Comparison of ENCODE assay signal across 9 mouse cellular contexts in the genomic region with DNA sequence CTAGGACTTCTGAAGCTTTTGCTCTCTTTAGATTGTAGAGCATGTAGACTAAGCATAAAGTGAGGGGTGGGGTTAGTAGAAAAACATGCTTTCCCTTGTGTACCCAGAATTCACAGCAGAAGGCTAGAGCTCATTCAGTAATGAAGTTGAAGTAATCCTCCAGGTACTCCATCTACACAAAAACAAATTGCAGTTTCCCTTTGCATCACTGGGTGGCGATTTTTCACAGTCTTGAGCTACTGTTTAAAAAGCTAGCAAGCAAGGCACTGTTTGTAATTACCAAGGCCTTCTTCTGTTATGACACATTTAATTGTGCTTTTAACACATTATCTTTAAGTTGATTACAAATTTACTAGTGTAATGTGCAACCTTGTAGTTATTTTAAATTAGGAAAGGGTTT. TPM values are rescaled to one million over a fixed set of nuclear protein-coding genes. Genes with fewer than 3 reads are reported as not detected.
DNase-seq lines count a peak whose midpoint lies in the region; ATAC-seq lines count a peak whose summit lies in the region.
"Had no signal": no experiment of that assay in that cellular context is flagged by ENCODE, and none has a peak within 500 bp of the region (broad histone marks: within the 10 kb centered on the region; RNA-seq: fewer than 3 reads in every experiment).

No protein-coding gene starts in this region.

- no peak for ATAC-seq in limb, embryonic 11.5 days (ENCODE audit: insufficient number of reproducible peaks, low FRiP score, low TSS enrichment, low read depth)

- H3K4me3 ChIP-seq in limb, embryonic 11.5 days (ENCODE audit: low read depth, low read length): no peak overlapping the region
- H3K4me3 ChIP-seq in limb, embryonic 10.5 days: no peak overlapping the region
- no peak overlapping the region for H3K4me3 ChIP-seq in embryonic facial prominence, embryonic 10.5 days

- no peaks in the 10 kb centered on the region for H3K4me1 ChIP-seq in limb, embryonic 11.5 days (ENCODE audit: control insufficient read depth, insufficient read depth, low read length)
- H3K4me1 ChIP-seq in limb, embryonic 10.5 days: no peaks in the 10 kb centered on the region
- no peaks in the 10 kb centered on the region for H3K4me1 ChIP-seq in embryonic facial prominence, embryonic 10.5 days

- WGBS in limb, embryonic 11.5 days: 7% methylated on average over 1 of the region's 1 CpGs
- WGBS in limb, embryonic 10.5 days: 3% methylated on average over 1 of the region's 1 CpGs
- 9% methylated on average over 1 of the region's 1 CpGs for WGBS in embryonic facial prominence, embryonic 10.5 days

- no peak overlapping the region for H3K4me2 ChIP-seq in limb, embryonic 11.5 days (ENCODE audit: low read depth, severe bottlenecking)

- H3K27me3 ChIP-seq in limb, embryonic 11.5 days (ENCODE audit: control insufficient read depth, insufficient read depth, low read length): no peaks in the 10 kb centered on the region
- H3K27me3 ChIP-seq in limb, embryonic 10.5 days (ENCODE audit: low read depth, poor library complexity, severe bottlenecking): no peaks in the 10 kb centered on the region
- no peaks in the 10 kb centered on the region for H3K27me3 ChIP-seq in embryonic facial prominence, embryonic 10.5 days (replicated peaks; ENCODE audit: low read depth, poor library complexity, severe bottlenecking)

- H3K36me3 ChIP-seq in limb, embryonic 11.5 days (ENCODE audit: control insufficient read depth, insufficient read depth, low read length): no peaks in the 10 kb centered on the region
- H3K36me3 ChIP-seq in limb, embryonic 10.5 days: 0 out of 2 replicates have a peak, but pooled peaks cover 5% of the 10 kb centered on the region
- H3K36me3 ChIP-seq in embryonic facial prominence, embryonic 10.5 days (replicated peaks): peaks cover 4% of the 10 kb centered on the region; the same call in 1 of the 2 replicates

- peak; percentile 54 for DNase-seq in limb, embryonic 11.5 days (ENCODE audit: low spot score)
- no peak for DNase-seq in limb, embryonic 10.5 days (ENCODE audit: low spot score)
- peak; percentile 29 for DNase-seq in adrenal gland, adult 8-10 months
- peak; percentile 14 for DNase-seq in embryonic facial prominence, embryonic 10.5 days (ENCODE audit: low spot score)
- peak; percentile 72 for DNase-seq in heart, postnatal 4 days
- peak; percentile 62 to 71 for DNase-seq in left cerebral cortex, adult 8-10 months (ENCODE audit: low spot score in 2 of 2)
- peak; percentile 48 to 69 for DNase-seq in natural killer cell, adult 2 months (ENCODE audit: low spot score in 2 of 2)
- peak; percentile 71 for DNase-seq in telencephalon, adult 2 months (ENCODE audit: low read depth, low spot score)

- no peak overlapping the region for H3K27ac ChIP-seq in limb, embryonic 11.5 days (replicated peaks; ENCODE audit: low read depth, low read length)
- H3K27ac ChIP-seq in limb, embryonic 10.5 days: no peak overlapping the region
- H3K27ac ChIP-seq in embryonic facial prominence, embryonic 10.5 days (replicated peaks): no peak overlapping the region
- H3K27ac ChIP-seq: macrophage had no signal

- no peak overlapping the region for H3K9ac ChIP-seq in limb, embryonic 11.5 days (ENCODE audit: low read length)

- H3K9me3 ChIP-seq in limb, embryonic 11.5 days (ENCODE audit: control insufficient read depth, low read length): no peaks in the 10 kb centered on the region
- H3K9me3 ChIP-seq in limb, embryonic 10.5 days (replicated peaks): no peaks in the 10 kb centered on the region
- no peaks in the 10 kb centered on the region for H3K9me3 ChIP-seq in embryonic facial prominence, embryonic 10.5 days

RNA-seq across cellular contexts. Expression of gene Gm45062, which starts 15.8 kb away (rescaled TPM):
- polyA plus RNA-seq in limb, embryonic 11.5 days (2014; fragmentation: Nextera tagmentation; extraction: Ambion mirVana): 16.1 and 16.6 TPM in 2 replicates
- polyA plus RNA-seq in limb, embryonic 10.5 days (2016; fragmentation: Nextera tagmentation; extraction: Ambion mirVana): 9.8 and 16.2 TPM in 2 replicates
- total RNA-seq in adrenal gland, adult 8-10 months (2022): 1 to 10 TPM in 2 of 4 experiments, under 1 TPM in 1, not detected in 1; 0.07 to 1.5 (median 1.1) TPM
- polyA plus RNA-seq in embryonic facial prominence, embryonic 10.5 days (2016; fragmentation: Nextera tagmentation; extraction: Ambion mirVana): 6.9 and 7.1 TPM in 2 replicates
- 1 to 10 TPM; 1.1 to 1.4 TPM for total RNA-seq in heart, postnatal 4 days (2021)
- total RNA-seq in left cerebral cortex, adult 8-10 months (2022): 10 to 100 TPM in 2 of 4 experiments, 1 to 10 TPM in 2; 7.1 to 11.2 (median 10.4) TPM

RNA-seq across cellular contexts. Expression of gene Umad1, which starts 16.0 kb away (rescaled TPM):
- polyA plus RNA-seq in limb, embryonic 11.5 days (2014; fragmentation: Nextera tagmentation; extraction: Ambion mirVana): 16.7 and 18.0 TPM in 2 replicates
- 14.4 and 15.3 TPM in 2 replicates for polyA plus RNA-seq in limb, embryonic 10.5 days (2016; fragmentation: Nextera tagmentation; extraction: Ambion mirVana)
- 10 to 100 TPM; 18.4 to 23.3 (median 22.1) TPM for total RNA-seq in adrenal gland, adult 8-10 months (2022)
- polyA plus RNA-seq in embryonic facial prominence, embryonic 10.5 days (2016; fragmentation: Nextera tagmentation; extraction: Ambion mirVana): 15.4 and 19.2 TPM in 2 replicates
- total RNA-seq in heart, postnatal 4 days (2021): 10 to 100 TPM; 12.5 to 15.2 TPM
- total RNA-seq in left cerebral cortex, adult 8-10 months (2022): 10 to 100 TPM; 42.1 to 56.8 (median 44.8) TPM

RNA-seq across cellular contexts. Expression of gene Rpa3, which starts 16.1 kb away (rescaled TPM):
- polyA plus RNA-seq in limb, embryonic 11.5 days (2014; fragmentation: Nextera tagmentation; extraction: Ambion mirVana): 203 and 211 TPM in 2 replicates
- 182 and 200 TPM in 2 replicates for polyA plus RNA-seq in limb, embryonic 10.5 days (2016; fragmentation: Nextera tagmentation; extraction: Ambion mirVana)
- 10 to 100 TPM; 15.4 to 19.1 (median 17.4) TPM for total RNA-seq in adrenal gland, adult 8-10 months (2022)
- 204 and 210 TPM in 2 replicates for polyA plus RNA-seq in embryonic facial prominence, embryonic 10.5 days (2016; fragmentation: Nextera tagmentation; extraction: Ambion mirVana)
- total RNA-seq in heart, postnatal 4 days (2021): 10 to 100 TPM; 31.9 to 37.3 TPM
- 10 to 100 TPM; 14.9 to 17.9 (median 15.7) TPM for total RNA-seq in left cerebral cortex, adult 8-10 months (2022)
